Mouse (Mus musculus) lung, embryonic 14.5 days (tissue): Measurements from ENCODE around the gene Hdac4. TPM values are rescaled to one million over a fixed set of nuclear protein-coding genes. Genes with fewer than 3 reads are reported as not detected.
A peak's percentile ranks its signal among the peaks of the same experiment; 100 is the strongest.

Experiments
- ATAC-seq: fragments of 200-750 bp; cut with Nextera tagmentation; 2 replicates; pipeline ENCODE4 v1.8.0; 2017; ENCODE audit warnings: mild to moderate bottlenecking, moderate TSS enrichment, moderate library complexity; ENCODE audit not compliant: insufficient read depth
- DNase-seq: peaks from one replicate; pipeline ENCODE4 v3.0.0-alpha.2; 2015
- H3K27ac ChIP-seq: fragments of 300-500 bp; sonication (generic); 2 replicates; pipeline ENCODE4 v1.5.1; 2014; ENCODE audit warnings: low read depth, mild to moderate bottlenecking, moderate library complexity
- H3K27me3 ChIP-seq: fragments of 300-500 bp; sonication (generic); 2 replicates; pipeline ENCODE4 v1.6.1; 2014; ENCODE audit warnings: low read length, control low read depth; ENCODE audit not compliant: insufficient read depth
- H3K36me3 ChIP-seq: fragments of 300-500 bp; sonication (generic); 2 replicates; pipeline ENCODE4 v1.6.1; 2014; ENCODE audit warnings: control low read depth; ENCODE audit not compliant: insufficient read depth
- H3K4me1 ChIP-seq: fragments of 300-500 bp; sonication (generic); 2 replicates; pipeline ENCODE4 v1.6.1; 2014; ENCODE audit warnings: antibody characterized with exemption, control low read depth; ENCODE audit not compliant: insufficient read depth
- H3K4me2 ChIP-seq: fragments of 300-500 bp; sonication (generic); 2 replicates; pipeline ENCODE4 v1.6.1; 2014; ENCODE audit warnings: mild to moderate bottlenecking
- H3K4me3 ChIP-seq: fragments of 300-500 bp; sonication (generic); 2 replicates; pipeline ENCODE4 v1.5.1; 2014; ENCODE audit warnings: low read depth, low read length
- H3K9ac ChIP-seq: fragments of 300-500 bp; sonication (generic); 2 replicates; pipeline ENCODE4 v1.6.1; 2014
- H3K9me3 ChIP-seq: fragments of 300-500 bp; sonication (generic); 2 replicates; pipeline ENCODE4 v1.6.1; 2016; ENCODE audit warnings: low read depth, low read length, control low read depth
- CTCF ChIP-seq: IDR thresholded peaks from 2 replicates; pipeline ENCODE4 v1.5.1; 2016; ENCODE audit warnings: antibody characterized with exemption, low read depth
- WGBS: fragments of 180-500 bp; shearing (Covaris S2); extraction: QIAGEN DNeasy Blood & Tissue Kit; methylation state at CpG from one replicate; pipeline ENCODE4 v1.1.7; 2014; 5-methylcytosine and 5-hydroxymethylcytosine counted together
- polyA plus RNA-seq: library from polyadenylated mRNA; unstranded; fragments of >200 nt; fragmentation: Nextera tagmentation; extraction: Ambion mirVana; gene quantifications from 2 replicates; pipeline ENCODE4 v1.2.1, GENCODE M21; 2014

The Hdac4 gene
- polyA plus RNA-seq, 1 experiment from 2014 or later, result 20.2 TPM

GRCm38 (mm10) chr1:92075312-92075711, 120.2 kb downstream of the Hdac4 start:
- Histone ChIP-seq H3K27me3 (no peaks in the 10 kb centered on the region), H3K9ac (no peak overlapping the region), H3K4me1 (no peaks in the 10 kb centered on the region), H3K4me2 (no peak overlapping the region), H3K27ac (no peak overlapping the region), H3K9me3 (no peaks in the 10 kb centered on the region), H3K4me3 (no peak overlapping the region), H3K36me3 (no peaks in the 10 kb centered on the region)
- WGBS, result 57% methylated on average over 6 of the region's 6 CpGs
- ATAC-seq, result no peak
- no peak for TF ChIP-seq CTCF
- DNase-seq, result peak; percentile 36

DNA sequence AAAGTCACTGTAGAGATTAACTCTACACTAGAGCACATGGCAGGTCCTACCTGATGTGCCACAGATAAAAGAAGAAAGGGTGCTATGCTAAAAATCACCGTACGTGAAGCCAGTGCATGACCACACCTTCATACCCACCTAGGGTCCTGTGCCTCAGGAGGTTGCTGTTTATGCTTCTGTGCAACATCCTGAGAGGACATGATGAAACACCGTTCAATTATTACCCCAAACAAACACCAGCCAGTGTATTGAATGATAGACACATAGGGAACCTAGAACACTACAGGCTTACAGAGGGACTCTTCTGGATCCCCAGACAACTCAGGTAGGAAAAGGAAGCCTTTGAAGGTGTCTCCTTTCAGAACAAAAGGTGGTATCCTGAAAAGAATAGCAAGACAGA, 120.8 kb downstream of the Hdac4 start:
- ATAC-seq (no peak), DNase-seq (no peak)
- Histone ChIP-seq H3K36me3 (no peaks in the 10 kb centered on the region), H3K27ac (no peak overlapping the region), H3K4me1 (no peaks in the 10 kb centered on the region), H3K4me2 (no peak overlapping the region), H3K4me3 (no peak overlapping the region), H3K27me3 (no peaks in the 10 kb centered on the region), H3K9me3 (no peaks in the 10 kb centered on the region), H3K9ac (no peak overlapping the region)
- WGBS, result 94% methylated on average over 3 of the region's 3 CpGs
- no peak for TF ChIP-seq CTCF

- H3K27ac ChIP-seq, result no peak overlapping the region
- no peaks in the 10 kb centered on the region for H3K4me1 ChIP-seq
- ATAC-seq (no peak), DNase-seq (no peak)
- H3K4me3 ChIP-seq, result no peak overlapping the region
- no peaks in the 10 kb centered on the region for H3K36me3 ChIP-seq
- H3K4me2 ChIP-seq, result no peak overlapping the region
- 75% methylated on average over 2 of the region's 2 CpGs for WGBS
- no peak for TF ChIP-seq CTCF
- no peaks in the 10 kb centered on the region for H3K9me3 ChIP-seq
- H3K27me3 ChIP-seq, result no peaks in the 10 kb centered on the region
- no peak overlapping the region for H3K9ac ChIP-seq
Measured at GRCm38 (mm10) chr1:92069932-92070677, 125.4 kb downstream of the Hdac4 start.

- H3K27ac ChIP-seq, result no peak overlapping the region
- no peaks in the 10 kb centered on the region for H3K4me1 ChIP-seq
- DNase-seq (no peak), ATAC-seq (no peak)
- 93% methylated on average over 7 of the region's 7 CpGs for WGBS
- no peaks in the 10 kb centered on the region for H3K27me3 ChIP-seq
- H3K36me3 ChIP-seq, result no peaks in the 10 kb centered on the region
- no peak overlapping the region for H3K9ac ChIP-seq
- TF ChIP-seq CTCF, result no peak
- no peak overlapping the region for H3K4me2 ChIP-seq
- H3K4me3 ChIP-seq, result no peak overlapping the region
- no peaks in the 10 kb centered on the region for H3K9me3 ChIP-seq
Measured at GRCm38 (mm10) chr1:92069464-92069863, 126.0 kb downstream of the Hdac4 start.

GRCm38 (mm10) chr1:92064307-92064706, 131.2 kb downstream of the Hdac4 start:
- no peak for TF ChIP-seq CTCF
- DNase-seq, result no peak
- no peak for ATAC-seq

DNA sequence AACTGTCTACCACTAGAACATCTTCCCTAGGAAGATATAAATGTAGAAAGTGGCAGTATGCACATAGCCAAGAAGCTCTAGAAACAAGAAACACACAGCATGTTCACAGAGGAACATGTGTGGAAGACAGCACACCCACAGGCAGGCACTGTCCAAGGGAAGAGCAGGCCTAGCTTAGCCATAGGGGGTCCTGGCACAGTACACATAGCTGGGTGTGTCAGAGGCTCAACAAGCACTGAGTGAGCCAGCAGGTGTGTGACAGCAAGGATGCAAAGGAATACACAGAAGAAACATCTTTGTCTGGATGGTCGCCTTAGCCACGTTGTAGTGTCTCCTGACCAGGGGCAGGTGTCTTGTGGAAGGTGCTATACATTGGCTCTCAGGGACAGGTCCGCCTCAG, 132.2 kb downstream of the Hdac4 start:
- H3K4me1 ChIP-seq, result no peaks in the 10 kb centered on the region
- no peak for ATAC-seq
- H3K27ac ChIP-seq, result no peak overlapping the region
- WGBS, result 88% methylated on average over 3 of the region's 3 CpGs
- no peak overlapping the region for H3K9ac ChIP-seq
- H3K36me3 ChIP-seq, result no peaks in the 10 kb centered on the region
- TF ChIP-seq CTCF, result no peak
- no peaks in the 10 kb centered on the region for H3K27me3 ChIP-seq
- no peak overlapping the region for H3K4me2 ChIP-seq
- H3K9me3 ChIP-seq, result no peaks in the 10 kb centered on the region
- H3K4me3 ChIP-seq, result no peak overlapping the region
- DNase-seq, result no peak

More at GRCm38 (mm10) chr1:92064307-92064706, 131.2 kb downstream of the Hdac4 start:
- Histone ChIP-seq H3K4me3 (no peak overlapping the region), H3K4me2 (no peak overlapping the region), H3K27ac (no peak overlapping the region), H3K4me1 (no peaks in the 10 kb centered on the region), H3K9ac (no peak overlapping the region), H3K36me3 (no peaks in the 10 kb centered on the region), H3K9me3 (no peaks in the 10 kb centered on the region), H3K27me3 (no peaks in the 10 kb centered on the region)
- 71% methylated on average over 5 of the region's 5 CpGs for WGBS

DNA sequence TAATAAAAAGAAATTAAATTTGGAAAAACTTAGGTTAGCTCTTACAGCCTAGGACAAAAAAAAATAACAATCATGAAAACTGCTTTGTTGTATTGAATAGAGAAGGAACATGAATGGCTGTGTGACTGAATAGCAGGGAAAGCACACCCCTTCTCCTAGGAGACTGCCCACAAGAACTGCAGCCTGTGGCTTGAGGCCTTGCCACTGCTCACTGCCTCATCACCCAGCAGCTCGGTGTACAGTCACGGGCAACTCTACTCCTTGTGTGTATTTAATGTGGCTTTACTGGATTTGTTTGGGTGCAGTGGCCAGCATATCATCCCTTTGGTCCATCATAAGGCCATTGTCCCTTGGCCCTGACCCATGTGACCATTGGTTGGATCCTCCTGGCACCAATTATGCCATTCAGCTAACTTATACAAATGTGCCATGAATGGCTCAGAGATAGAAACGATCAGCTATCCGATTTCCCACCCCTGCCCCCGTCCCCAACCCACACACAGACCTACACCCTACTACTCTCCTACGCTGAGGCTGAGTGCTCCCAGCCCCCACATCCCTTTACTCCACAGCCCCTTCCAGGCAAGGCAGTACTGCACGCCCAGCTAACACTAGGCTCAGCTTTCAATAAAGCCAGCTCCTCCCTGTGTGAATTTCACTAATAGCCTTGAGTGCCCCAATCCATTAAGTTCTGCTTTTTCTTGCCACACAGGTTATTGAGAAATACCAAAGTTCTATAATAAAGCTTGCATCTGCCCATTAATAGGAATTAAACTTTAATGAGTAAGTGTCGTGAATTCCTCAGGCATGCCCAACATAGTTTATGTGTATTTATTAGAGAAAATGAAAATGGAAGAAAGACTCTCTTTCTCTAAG, 134.1 kb downstream of the Hdac4 start:
- TF ChIP-seq CTCF, result no peak
- 68% methylated on average over 8 of the region's 8 CpGs for WGBS
- no peaks in the 10 kb centered on the region for H3K27me3 ChIP-seq
- H3K27ac ChIP-seq, result no peak overlapping the region
- ATAC-seq (no peak), DNase-seq (no peak)
- no peak overlapping the region for H3K9ac ChIP-seq
- no peaks in the 10 kb centered on the region for H3K36me3 ChIP-seq
- no peaks in the 10 kb centered on the region for H3K9me3 ChIP-seq
- no peak overlapping the region for H3K4me2 ChIP-seq
- H3K4me3 ChIP-seq, result no peak overlapping the region
- no peaks in the 10 kb centered on the region for H3K4me1 ChIP-seq
